Mouse (Mus musculus): ENCODE data around the gene Dda1. TPM values are rescaled to one million over a fixed set of nuclear protein-coding genes. Genes with fewer than 3 reads are reported as not detected.
"Not testable (repeated sequence)": the region's sequence is repeated elsewhere in the genome, so short reads cannot be mapped to it uniquely, and the experiment has no call there.

Gene Dda1
- polyA plus RNA-seq (2012; ENCODE audit: insufficient read depth, insufficient read length, missing spikeins) = 23.6 and 34.4 TPM in 2 replicates

- no peak within 1 kb of the TSS for H3K27ac ChIP-seq (replicated peaks; ENCODE audit: low read depth, low read length)
- peaks cover 3% of the 10 kb centered on the region; the same call in 1 of the 2 replicates for H3K4me1 ChIP-seq (ENCODE audit: control insufficient read depth, insufficient read depth, insufficient read length, low read length)
- H3K4me3 ChIP-seq (ENCODE audit: insufficient read depth, low read depth, low read length) = peak within 1 kb of the TSS; percentile 78
These were observed at the start of gene Dda1 for GRCm38 (mm10) chr8:71468916-71469315. Dda1 (plus strand) TSS chr8:71469199.

- Histone ChIP-seq H3K4me1 (ENCODE audit: control insufficient read depth, insufficient read depth, insufficient read length, low read length) (no peaks in the 10 kb centered on the region), H3K27ac (replicated peaks; ENCODE audit: low read depth, low read length) (no peak overlapping the region)
These were observed 46.9 kb upstream of the Dda1 start for GRCm38 (mm10) chr8:71422121-71422520.

GRCm38 (mm10) chr8:71432935-71433334, 36.1 kb upstream of the Dda1 start:
- H3K4me1 ChIP-seq (ENCODE audit: control insufficient read depth, insufficient read depth, insufficient read length, low read length); H3K27ac ChIP-seq (replicated peaks; ENCODE audit: low read depth, low read length); H3K4me3 ChIP-seq (ENCODE audit: insufficient read depth, low read depth, low read length): not testable (repeated sequence)

More at GRCm38 (mm10) chr8:71422121-71422520, 46.9 kb upstream of the Dda1 start:
- no peak overlapping the region for H3K4me3 ChIP-seq (ENCODE audit: insufficient read depth, low read depth, low read length)

- no peak overlapping the region for H3K4me3 ChIP-seq (ENCODE audit: insufficient read depth, low read depth, low read length)
- no peaks in the 10 kb centered on the region for H3K4me1 ChIP-seq (ENCODE audit: control insufficient read depth, insufficient read depth, insufficient read length, low read length)
- H3K27ac ChIP-seq (replicated peaks; ENCODE audit: low read depth, low read length) = no peak overlapping the region
These were observed 32.0 kb upstream of the Dda1 start for GRCm38 (mm10) chr8:71437041-71437440.

GRCm38 (mm10) chr8:71441404-71441803, 27.6 kb upstream of the Dda1 start:
- H3K4me3 ChIP-seq (ENCODE audit: insufficient read depth, low read depth, low read length) = no peak overlapping the region
- no peak overlapping the region for H3K27ac ChIP-seq (replicated peaks; ENCODE audit: low read depth, low read length)
- no peaks in the 10 kb centered on the region for H3K4me1 ChIP-seq (ENCODE audit: control insufficient read depth, insufficient read depth, insufficient read length, low read length)

GRCm38 (mm10) chr8:71445096-71445495, 23.9 kb upstream of the Dda1 start:
- H3K27ac ChIP-seq (replicated peaks; ENCODE audit: low read depth, low read length) = no peak overlapping the region
- H3K4me1 ChIP-seq (ENCODE audit: control insufficient read depth, insufficient read depth, insufficient read length, low read length) = no peaks in the 10 kb centered on the region
- H3K4me3 ChIP-seq (ENCODE audit: insufficient read depth, low read depth, low read length) = no peak overlapping the region

GRCm38 (mm10) chr8:71451337-71451736, 17.7 kb upstream of the Dda1 start:
- Histone ChIP-seq H3K4me3 (ENCODE audit: insufficient read depth, low read depth, low read length) (no peak overlapping the region), H3K4me1 (ENCODE audit: control insufficient read depth, insufficient read depth, insufficient read length, low read length) (no peaks in the 10 kb centered on the region), H3K27ac (replicated peaks; ENCODE audit: low read depth, low read length) (no peak overlapping the region)

GRCm38 (mm10) chr8:71451777-71452176, 17.2 kb upstream of the Dda1 start:
- H3K4me1 ChIP-seq (ENCODE audit: control insufficient read depth, insufficient read depth, insufficient read length, low read length) = no peaks in the 10 kb centered on the region
- H3K4me3 ChIP-seq (ENCODE audit: insufficient read depth, low read depth, low read length) = no peak overlapping the region
- H3K27ac ChIP-seq (replicated peaks; ENCODE audit: low read depth, low read length) = no peak overlapping the region

GRCm38 (mm10) chr8:71452669-71453068, 16.3 kb upstream of the Dda1 start:
- Histone ChIP-seq H3K27ac (replicated peaks; ENCODE audit: low read depth, low read length) (no peak overlapping the region), H3K4me1 (ENCODE audit: control insufficient read depth, insufficient read depth, insufficient read length, low read length) (0 out of 2 replicates have a peak, but pooled peaks cover 3% of the 10 kb centered on the region), H3K4me3 (ENCODE audit: insufficient read depth, low read depth, low read length) (no peak overlapping the region)

GRCm38 (mm10) chr8:71454668-71455067, 14.3 kb upstream of the Dda1 start:
- Histone ChIP-seq H3K4me1 (ENCODE audit: control insufficient read depth, insufficient read depth, insufficient read length, low read length) (0 out of 2 replicates have a peak, but pooled peaks cover 3% of the 10 kb centered on the region), H3K4me3 (ENCODE audit: insufficient read depth, low read depth, low read length) (no peak overlapping the region), H3K27ac (replicated peaks; ENCODE audit: low read depth, low read length) (no peak overlapping the region)

- Histone ChIP-seq H3K4me1 (ENCODE audit: control insufficient read depth, insufficient read depth, insufficient read length, low read length) (0 out of 2 replicates have a peak, but pooled peaks cover 3% of the 10 kb centered on the region), H3K27ac (replicated peaks; ENCODE audit: low read depth, low read length) (no peak overlapping the region), H3K4me3 (ENCODE audit: insufficient read depth, low read depth, low read length) (no peak overlapping the region)
These were observed 12.1 kb upstream of the Dda1 start for GRCm38 (mm10) chr8:71456906-71457305.

GRCm38 (mm10) chr8:71457659-71458270, 11.2 kb upstream of the Dda1 start:
- Histone ChIP-seq H3K4me3 (ENCODE audit: insufficient read depth, low read depth, low read length) (no peak overlapping the region), H3K27ac (replicated peaks; ENCODE audit: low read depth, low read length) (no peak overlapping the region), H3K4me1 (ENCODE audit: control insufficient read depth, insufficient read depth, insufficient read length, low read length) (0 out of 2 replicates have a peak, but pooled peaks cover 3% of the 10 kb centered on the region)

- H3K4me3 ChIP-seq (ENCODE audit: insufficient read depth, low read depth, low read length) = no peak overlapping the region
- no peak overlapping the region for H3K27ac ChIP-seq (replicated peaks; ENCODE audit: low read depth, low read length)
- peaks cover 3% of the 10 kb centered on the region; the same call in 1 of the 2 replicates for H3K4me1 ChIP-seq (ENCODE audit: control insufficient read depth, insufficient read depth, insufficient read length, low read length)
These were observed 8.3 kb upstream of the Dda1 start for GRCm38 (mm10) chr8:71460716-71461115.

- Histone ChIP-seq H3K4me1 (ENCODE audit: control insufficient read depth, insufficient read depth, insufficient read length, low read length) (peaks cover 3% of the 10 kb centered on the region; the same call in 1 of the 2 replicates), H3K27ac (replicated peaks; ENCODE audit: low read depth, low read length) (no peak overlapping the region), H3K4me3 (ENCODE audit: insufficient read depth, low read depth, low read length) (no peak overlapping the region)
These were observed 7.7 kb upstream of the Dda1 start for GRCm38 (mm10) chr8:71461152-71461840.

GRCm38 (mm10) chr8:71462191-71462590, 6.8 kb upstream of the Dda1 start:
- Histone ChIP-seq H3K4me1 (ENCODE audit: control insufficient read depth, insufficient read depth, insufficient read length, low read length) (peaks cover under 1% of the 10 kb centered on the region; the same call in 1 of the 2 replicates), H3K27ac (replicated peaks; ENCODE audit: low read depth, low read length) (no peak overlapping the region), H3K4me3 (ENCODE audit: insufficient read depth, low read depth, low read length) (peak overlapping the region; percentile 79; the same call in 1 of the 2 replicates)

Data from brown adipose tissue, adult 24 weeks (tissue).